Mouse (Mus musculus) erythroid progenitor cell, adult 5-6 weeks (primary cell): Measurements from ENCODE around the gene Rabgef1. TPM values are rescaled to one million over a fixed set of nuclear protein-coding genes. Genes with fewer than 3 reads are reported as not detected.
A peak's percentile ranks its signal among the peaks of the same experiment; 100 is the strongest.

Experiments
- ATAC-seq: replicated peaks from 2 replicates; pipeline ENCODE4 v1.8.0; 2016; ENCODE audit warnings: moderate number of reproducible peaks, mild to moderate bottlenecking, moderate TSS enrichment, inconsistent platforms; ENCODE audit not compliant: poor library complexity, low FRiP score, severe bottlenecking
- total RNA-seq, 2 experiments: library from RNA; stranded (forward) in 1 of 2; stranded (reverse) in 1 of 2; fragments of 150-400 nt in 1 of 2; fragments of 186-747, 209-891 nt in 1 of 2; gene quantifications; 2 replicates each; pipeline versions ENCODE4 v1.2.3 to v1.2.4; 2015 to 2017; ENCODE audit warnings: low replicate concordance in 2 of 2

Gene Rabgef1
- total RNA-seq, 2 experiments from 2014 or later, result 47.4 to 91.1 TPM

DNA sequence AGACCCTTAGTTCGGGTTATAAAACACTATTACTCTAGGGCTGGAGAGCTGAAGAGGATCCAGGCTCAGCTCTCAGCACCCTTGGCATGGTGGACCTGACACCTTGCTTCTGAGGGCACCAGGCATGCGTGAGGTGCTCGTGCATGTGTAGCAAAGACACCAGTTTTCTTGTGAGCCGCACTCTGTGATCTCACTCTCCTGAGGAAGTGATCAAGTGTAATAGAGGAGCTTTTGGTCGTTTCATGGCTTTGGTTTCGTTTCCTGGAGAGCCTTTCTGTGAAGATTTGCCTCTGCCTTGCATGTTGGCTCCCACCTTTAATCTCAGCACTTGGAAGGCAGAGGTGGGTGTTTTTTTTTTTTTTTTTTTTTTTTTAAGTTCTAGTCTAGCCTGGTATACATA, 33.0 kb downstream of the Rabgef1 start:
- ATAC-seq, result no peak

DNA sequence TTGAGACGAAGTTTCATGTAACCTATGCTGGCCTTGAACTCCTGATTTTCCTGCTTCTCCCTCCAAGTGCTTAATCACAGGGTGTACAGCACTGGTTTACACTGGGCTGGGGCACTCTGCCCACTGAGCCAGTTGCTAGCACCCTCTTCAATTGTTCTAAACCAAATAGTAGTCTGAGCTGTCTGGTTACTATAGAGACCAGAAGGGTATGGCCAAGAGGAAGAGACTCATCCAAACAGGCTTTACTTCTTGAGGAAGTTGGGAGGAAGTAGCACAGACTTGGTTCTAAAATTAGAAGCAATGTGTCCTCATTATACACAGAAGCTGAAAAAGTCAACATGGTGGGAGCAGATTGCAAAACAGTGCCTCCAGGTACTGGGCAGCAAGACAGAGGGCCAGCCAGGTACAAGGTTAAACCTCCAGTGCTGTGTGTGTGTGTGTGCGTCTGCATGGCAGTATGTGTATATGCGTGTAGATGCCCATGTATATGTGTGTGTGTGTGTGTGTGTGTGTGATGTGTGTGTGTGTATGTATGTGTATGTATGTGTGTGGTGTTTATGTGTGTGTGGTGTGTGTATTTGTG, 33.9 kb downstream of the Rabgef1 start:
- no peak for ATAC-seq

DNA sequence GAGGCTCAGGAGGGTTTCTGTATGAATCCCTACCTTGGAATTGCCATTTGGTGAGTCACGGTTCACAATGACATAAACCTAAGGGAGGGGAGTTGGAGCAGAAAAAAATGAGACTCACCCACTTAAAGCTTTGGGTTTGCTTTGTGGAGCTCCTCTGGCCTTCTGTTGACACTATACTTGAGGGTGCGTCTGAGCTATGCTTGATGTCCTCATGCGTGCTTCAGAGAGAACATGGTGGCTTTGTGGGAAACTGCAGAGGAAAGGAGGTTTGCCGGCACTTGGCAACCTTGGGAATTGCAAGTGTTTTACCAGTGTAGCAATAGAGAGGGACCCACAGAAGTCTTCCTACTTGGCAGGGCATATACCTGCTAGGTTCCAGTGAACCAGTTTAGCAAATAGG, 35.7 kb downstream of the Rabgef1 start:
- ATAC-seq, result no peak

DNA sequence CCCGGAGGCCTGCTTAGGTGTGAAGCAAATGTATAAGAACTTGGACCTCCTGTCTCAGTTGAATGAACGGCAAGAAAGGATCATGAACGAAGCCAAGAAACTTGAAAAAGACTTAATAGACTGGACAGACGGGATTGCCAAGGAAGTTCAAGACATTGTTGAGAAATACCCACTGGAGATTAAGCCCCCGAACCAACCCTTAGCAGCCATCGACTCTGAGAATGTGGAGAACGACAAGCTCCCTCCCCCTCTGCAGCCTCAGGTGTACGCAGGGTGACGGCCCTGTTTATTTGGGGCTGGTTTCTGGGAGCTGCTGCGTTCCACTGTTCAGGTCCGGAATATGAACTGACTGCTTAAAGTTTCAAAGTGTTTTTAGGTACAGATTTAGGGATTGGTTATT, 41.4 kb downstream of the Rabgef1 start:
- ATAC-seq, result no peak

DNA sequence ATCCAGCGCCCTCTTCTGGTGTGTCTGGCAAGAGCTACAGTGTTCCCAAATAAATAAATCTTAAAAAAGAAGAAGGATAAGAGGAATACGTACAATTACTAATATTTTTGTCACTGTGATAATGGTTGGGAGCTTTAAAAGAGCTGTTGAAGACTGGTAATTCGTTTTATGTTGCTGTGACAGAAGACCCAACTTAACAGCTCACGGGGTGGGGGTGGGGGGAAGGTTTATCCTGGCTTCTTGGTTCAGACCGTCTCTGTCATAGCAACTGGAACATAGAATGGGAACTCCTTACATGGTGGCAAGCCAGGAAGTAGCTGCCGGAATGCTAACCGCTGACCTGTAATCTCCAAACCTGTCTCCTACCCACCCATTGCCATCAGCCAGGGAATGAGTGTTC, 45.2 kb downstream of the Rabgef1 start, which contains the start of gene Tmem248:
Gene Tmem248 (plus strand): TSS at position 301 of the 400 bp plus-strand sequence.
- no peak for ATAC-seq

DNA sequence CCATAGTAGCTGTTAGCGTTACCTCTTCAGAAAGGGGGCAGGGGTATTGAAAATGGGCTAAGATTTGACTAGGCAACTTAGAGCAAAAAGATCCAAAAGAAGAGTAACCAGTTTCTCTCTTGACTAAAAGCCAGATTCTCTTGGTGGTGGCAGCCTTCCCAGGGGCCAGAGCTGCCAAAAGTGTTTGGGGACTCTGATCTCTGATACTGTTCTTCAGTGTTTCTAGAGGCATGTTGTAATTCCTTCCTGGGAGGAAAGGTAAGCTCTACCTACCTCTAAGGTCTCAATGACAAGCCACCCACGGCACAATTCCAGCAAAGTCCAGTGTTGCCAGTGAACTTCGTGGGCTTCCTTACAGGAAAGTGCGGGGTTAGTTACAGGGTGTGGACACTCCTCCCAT, 45.8 kb downstream of the Rabgef1 start:
- no peak for ATAC-seq

DNA sequence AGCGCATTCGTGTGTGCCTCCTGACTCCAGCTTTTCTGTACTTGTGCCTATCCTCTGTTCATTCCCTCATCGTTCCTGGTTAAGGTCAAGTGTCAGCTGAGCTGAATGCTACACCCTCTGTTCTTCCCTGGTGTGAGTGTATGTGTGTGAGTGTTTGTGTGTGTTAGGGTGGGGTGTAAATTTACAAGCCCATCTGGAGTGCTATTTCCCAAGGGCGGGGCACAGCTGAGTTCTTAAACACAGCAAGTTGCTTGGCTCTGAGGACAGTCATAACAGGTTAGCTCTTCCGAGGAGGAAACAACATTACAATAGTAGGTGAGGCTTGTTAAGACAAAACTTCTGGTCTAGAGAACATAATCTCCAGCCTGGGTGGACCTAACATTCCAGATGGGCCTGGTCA, 46.7 kb downstream of the Rabgef1 start:
- ATAC-seq, result no peak

DNA sequence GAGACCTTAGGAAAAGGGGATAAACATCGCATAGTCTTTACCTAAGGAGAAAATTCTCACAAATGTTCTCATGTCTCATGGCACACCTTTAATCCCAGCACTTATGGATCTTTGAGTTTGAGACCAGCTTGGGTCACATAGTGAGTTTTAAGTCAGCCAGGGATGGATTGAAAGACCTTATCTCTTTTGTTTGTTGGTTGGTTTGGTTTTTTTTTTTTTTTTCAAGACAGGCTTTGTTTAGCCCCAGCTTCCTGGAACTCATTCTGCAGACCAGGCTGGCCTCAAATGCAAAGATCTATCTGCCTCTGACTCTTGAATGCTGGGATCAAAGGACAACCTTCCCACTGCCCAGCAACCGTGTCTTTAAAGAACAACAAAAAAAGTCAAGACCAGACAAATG, 49.7 kb downstream of the Rabgef1 start:
- ATAC-seq, result no peak

DNA sequence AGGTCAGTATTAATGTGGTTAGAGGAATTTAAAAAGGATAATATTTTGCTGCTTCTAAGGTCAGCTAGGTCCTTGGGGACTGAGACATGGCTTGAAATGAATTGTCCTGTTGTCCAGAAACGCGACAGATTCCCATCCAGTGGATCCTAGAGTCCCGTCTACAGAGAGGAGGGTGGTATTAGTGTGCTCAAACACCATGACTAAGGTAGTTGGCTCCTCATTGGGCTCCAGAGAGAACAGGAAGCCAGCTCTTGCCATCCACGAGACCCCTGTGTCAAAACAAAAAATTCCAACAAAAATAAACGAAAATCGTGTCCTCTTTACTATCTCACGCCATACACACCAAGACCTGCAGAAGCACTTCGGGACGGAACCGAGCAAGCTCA, 50.2 kb downstream of the Rabgef1 start:
- ATAC-seq, result peak; percentile 42

DNA sequence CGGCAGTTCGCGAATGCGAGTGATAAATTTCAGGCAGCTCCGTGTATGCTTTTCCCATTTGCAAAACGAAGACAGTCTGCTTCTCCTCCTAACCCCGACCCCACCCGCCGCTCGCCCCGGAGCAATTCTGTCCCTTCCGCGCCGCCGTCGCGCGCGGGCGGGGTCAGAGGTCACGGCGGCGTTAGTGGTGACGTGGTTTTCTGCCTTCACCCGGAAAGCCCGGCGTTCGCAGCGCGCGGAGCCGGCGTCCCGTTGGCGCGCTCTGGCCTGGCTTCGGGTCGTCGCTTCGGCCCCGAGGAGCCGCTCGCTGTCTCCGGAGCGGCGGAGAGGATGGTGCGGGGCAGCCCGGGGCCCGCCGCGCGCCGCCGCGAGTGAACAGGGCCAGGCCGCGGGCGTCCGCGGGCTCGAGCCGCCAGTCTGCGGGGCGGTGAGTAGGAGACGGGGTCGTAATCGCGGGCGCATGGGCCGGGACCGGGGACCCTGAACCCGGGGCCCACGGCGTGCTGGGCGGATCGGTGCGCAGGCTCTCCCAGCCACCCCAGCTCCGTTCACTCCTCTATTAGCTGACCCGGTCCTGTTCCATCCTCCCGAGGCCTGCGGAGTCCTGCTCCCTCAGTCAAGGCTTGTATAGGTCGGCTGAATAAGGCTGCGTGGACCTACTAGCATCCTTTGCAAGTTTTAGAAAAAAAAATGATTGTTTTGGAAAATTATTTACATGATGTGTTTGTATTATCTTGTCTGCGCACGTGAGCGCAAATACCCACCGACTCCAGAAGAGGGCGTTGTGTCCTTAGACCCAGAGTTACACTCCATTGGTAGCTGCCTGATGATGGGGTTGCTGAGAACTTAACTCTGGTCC, 50.8 kb downstream of the Rabgef1 start:
- peak; percentile 91 for ATAC-seq

DNA sequence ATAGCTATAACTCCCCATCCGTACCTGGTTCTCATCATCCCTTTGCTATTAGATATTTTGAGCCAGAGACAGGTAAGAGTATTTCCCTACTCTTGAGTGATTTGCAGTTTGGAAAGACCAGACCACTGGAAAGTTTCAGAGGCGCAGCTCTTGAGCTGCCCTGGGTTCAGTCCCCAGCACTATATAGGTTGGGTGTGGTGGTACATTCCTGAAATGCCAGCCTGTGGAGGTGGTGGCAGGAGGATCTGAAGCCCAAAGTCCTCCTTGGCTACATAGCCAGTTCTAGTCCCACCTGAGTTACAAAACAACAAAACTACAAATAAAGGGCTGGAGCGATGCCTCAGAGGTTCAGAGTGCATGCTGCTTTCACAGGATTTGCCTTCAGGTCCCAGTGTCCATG, 55.2 kb downstream of the Rabgef1 start:
- ATAC-seq, result no peak

DNA sequence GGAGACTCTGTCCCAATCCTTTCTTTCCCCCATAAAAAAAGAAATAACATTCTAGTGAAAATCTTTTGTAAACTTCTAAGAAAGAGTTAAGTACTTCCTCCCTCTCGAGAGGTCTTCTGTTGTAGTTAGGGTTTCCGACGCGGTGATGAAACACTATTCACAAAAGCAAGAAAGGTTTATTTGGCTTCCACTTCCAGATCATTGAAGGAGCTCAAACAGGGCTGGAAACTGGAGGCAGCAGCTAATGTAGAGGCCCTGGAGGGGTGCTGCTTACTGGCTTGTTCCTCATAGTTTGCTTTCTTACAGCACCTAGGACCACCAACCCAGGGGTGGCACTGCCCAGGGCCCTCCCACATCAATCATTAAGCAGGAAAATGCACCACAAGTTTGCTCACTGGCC, 56.5 kb downstream of the Rabgef1 start:
- no peak for ATAC-seq

DNA sequence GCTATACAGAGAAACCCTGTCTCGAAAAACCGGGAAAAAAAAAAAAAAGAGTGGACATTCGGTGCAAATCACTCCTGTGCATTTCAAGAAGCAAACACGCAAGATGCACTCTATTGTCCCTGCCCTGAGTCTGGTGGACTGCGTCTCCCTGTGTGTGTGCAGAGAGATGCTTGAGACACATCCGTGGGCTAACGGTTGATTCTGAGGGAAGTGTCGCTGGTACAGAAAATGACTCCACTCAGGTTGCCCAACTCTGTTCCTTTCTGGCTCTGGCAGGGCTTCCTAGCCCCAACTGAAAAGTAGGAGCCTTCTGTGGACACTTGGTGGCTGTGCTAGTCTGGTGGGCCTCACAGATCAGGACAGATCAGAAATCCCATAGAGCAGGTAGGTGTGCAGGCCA, 64.7 kb downstream of the Rabgef1 start:
- no peak for ATAC-seq

DNA sequence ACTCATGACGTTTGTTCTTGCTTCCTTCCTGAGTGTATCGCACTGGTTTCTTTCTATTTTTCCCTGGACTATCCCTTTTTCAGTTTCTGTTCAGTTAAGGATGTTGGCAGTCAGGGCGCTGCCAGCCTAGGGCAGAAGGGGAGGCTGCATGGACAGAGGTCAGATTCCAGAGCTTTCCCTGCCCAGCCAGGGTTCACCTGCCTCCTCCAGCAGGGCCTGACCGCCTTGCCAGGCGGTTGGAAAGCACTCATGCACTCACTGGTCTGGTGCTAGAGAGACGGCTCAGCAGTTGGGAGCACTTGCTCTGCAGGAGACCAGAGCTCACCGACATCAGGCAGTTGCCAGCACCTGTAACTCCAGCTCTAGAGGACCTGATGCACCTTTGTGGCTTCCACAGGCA, 67.6 kb downstream of the Rabgef1 start:
- ATAC-seq, result no peak

DNA sequence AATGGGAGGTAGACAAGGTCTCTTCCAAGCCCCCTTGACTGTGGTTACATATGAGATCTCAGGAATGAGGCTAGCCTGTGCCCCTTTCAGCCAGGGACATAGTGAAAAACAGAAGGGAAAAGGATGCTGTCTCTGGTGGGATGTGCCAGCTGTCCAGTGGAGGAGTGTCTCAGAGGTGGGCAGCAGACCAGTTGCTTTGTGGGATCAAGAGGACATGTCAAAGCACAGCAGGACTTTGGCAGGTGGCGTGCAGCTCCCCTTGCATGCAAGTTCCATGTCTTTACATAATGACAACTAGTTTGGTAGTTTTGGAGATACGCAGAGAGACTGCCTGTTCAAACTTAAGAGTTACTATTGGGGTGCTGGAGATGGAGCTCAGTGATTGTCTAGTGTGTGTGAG, 68.3 kb downstream of the Rabgef1 start:
- no peak for ATAC-seq

DNA sequence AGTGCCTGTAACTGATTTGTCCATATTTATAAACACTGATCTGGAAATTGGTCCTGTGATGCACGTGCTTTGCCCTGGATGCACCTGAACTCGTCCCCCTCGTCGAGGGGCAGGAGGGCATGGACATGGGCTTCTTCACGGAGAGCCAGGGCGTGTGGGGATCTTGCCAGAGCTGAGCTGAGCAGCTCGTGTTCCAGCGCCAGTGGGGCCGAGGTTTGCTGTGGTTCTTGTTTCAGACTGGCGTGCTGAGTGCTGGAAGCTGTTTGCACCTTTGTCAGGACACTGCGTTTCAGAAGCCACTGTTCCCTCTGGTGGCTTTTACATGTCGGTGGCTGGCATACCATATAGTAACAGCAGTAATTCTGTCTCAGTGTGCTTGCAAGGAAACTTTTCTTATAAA, 69.8 kb downstream of the Rabgef1 start:
- ATAC-seq, result no peak

DNA sequence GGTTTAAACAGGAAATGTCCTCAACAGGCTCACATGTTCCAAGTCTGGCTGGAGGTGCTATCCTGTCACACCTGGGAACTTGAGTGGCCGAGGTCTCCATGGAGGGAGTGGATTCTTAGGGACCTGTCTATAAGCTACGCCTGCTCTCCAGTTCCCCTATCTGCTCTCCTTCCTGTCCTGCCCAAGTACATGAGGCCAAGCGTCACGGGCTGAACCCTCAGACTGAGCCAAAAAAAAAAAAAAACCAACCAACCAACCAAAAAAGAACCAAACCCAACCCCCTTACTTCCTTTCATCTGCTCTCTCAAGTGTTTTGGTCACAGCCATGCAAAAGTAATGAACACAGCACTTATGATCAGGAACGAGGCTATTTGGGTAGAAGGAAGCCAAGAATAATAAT, 76.2 kb downstream of the Rabgef1 start:
- ATAC-seq, result no peak

DNA sequence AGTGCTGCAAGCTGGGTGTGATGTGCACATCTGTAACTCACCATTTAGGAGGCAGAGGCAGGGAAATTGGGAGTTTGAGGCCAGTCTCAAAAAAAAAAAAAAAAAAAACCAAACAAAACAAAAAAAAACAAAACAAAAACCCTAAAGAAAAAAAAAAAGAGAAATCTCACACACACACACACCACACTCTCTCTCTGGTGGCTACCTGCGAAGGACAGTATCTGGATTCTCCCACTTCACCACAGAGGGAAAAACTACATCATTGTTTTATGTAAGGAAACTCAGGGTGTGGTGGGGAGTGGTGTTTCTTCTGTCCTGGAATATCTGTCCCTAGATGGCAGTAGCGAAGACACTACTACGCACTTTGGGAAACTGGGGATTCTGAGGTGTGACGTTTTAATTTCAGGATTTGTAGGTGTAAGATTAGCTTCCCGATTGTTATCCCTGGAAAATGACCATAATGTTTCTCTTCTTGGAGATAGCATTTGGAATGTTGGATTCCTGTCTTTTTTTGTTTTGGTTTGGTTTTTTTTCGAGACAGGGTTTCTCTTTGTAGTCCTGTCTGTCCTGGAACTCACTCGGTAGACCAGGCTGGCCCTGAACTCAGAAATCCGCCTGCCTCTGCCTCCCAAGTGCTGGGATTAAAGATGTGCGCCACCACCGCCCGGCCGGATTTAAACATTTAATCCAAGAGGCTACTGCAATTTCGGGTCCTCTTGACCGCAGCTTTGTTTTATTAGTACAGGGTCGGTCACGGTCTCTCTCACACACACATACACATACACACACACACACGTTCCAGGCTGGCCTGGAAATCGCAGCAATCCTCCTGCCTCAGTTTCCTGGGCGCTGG, 82.8 kb downstream of the Rabgef1 start:
- ATAC-seq, result no peak; the same call in 1 of the 2 replicates

DNA sequence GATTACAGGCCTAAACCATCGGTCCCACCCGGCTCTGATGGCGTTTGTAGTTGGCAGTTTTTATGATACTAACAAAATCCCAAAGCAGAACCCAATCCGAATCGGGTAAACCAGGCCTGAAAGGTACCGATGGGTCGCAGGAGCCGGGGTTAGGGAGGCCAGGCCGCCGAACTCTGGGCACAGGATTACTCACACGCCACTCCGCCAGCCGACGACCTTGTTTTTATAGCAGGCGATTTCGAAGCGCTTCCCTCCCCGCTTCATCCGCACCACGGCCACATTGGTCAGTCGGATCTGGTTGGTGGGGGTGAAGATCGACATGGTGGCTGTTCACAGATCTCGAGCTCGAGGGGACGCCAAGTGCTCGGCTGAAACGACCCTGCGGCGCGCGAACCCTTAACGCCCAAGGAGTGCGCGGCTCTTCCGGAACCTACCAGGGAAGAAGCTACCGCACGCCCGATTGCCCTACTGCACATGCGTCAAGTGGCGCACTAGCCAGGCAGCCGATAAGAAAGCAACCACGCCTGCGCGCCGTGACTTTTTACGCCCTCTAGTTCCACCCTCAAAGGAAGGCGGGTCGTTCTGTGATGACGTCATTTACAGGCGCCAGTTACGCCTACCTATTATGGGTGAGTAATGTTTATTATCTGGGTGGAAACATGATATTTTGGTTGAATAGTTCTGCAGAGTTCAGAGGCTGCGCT, 83.6 kb downstream of the Rabgef1 start, which contains the start of the genes Sbds and Tyw1:
Gene Sbds (minus strand): TSS at position 514 of the 704 bp plus-strand sequence.
Gene Tyw1 (plus strand): TSS at position 603 of the 704 bp plus-strand sequence.
- peak; percentile 82 for ATAC-seq
